Comparison of ENCODE assay signal across 22 mouse cellular contexts in genomic region chr5:148108314-148108713, GRCm38 (mm10).
DNase-seq lines count a peak whose midpoint lies in the region; ATAC-seq lines count a peak whose summit lies in the region.
"Had no signal": no experiment of that assay in that cellular context is flagged by ENCODE, and none has a peak within 500 bp of the region (broad histone marks: within the 10 kb centered on the region; RNA-seq: fewer than 3 reads in every experiment).

No protein-coding gene starts in this region.

- 44% methylated on average over 9 of the region's 9 CpGs for WGBS in forebrain, embryonic 13.5 days
- WGBS in forebrain, embryonic 14.5 days: 50% methylated on average over 9 of the region's 9 CpGs
- WGBS in hindbrain, embryonic 14.5 days: 26% methylated on average over 9 of the region's 9 CpGs
- WGBS in midbrain, embryonic 15.5 days: 17% methylated on average over 9 of the region's 9 CpGs
- 56% methylated on average over 9 of the region's 9 CpGs for WGBS in liver, embryonic 11.5 days

- no peaks in the 10 kb centered on the region for H3K9me3 ChIP-seq in forebrain, embryonic 13.5 days (replicated peaks)
- H3K9me3 ChIP-seq in forebrain, embryonic 14.5 days (replicated peaks; ENCODE audit: control insufficient read depth, low read length): no peaks in the 10 kb centered on the region
- no peaks in the 10 kb centered on the region for H3K9me3 ChIP-seq in hindbrain, embryonic 14.5 days (ENCODE audit: control insufficient read depth, low read length)
- no peaks in the 10 kb centered on the region for H3K9me3 ChIP-seq in midbrain, embryonic 15.5 days
- no peaks in the 10 kb centered on the region for H3K9me3 ChIP-seq in liver, embryonic 11.5 days (ENCODE audit: control insufficient read depth, low read length)
- H3K9me3 ChIP-seq: embryonic facial prominence, embryonic 15.5 days had no signal

- H3K36me3 ChIP-seq in forebrain, embryonic 13.5 days (ENCODE audit: poor library complexity, severe bottlenecking): no peaks in the 10 kb centered on the region
- H3K36me3 ChIP-seq in forebrain, embryonic 14.5 days (ENCODE audit: control insufficient read depth, insufficient read depth, low read length): no peaks in the 10 kb centered on the region
- no peaks in the 10 kb centered on the region for H3K36me3 ChIP-seq in hindbrain, embryonic 14.5 days (replicated peaks; ENCODE audit: control insufficient read depth, insufficient read depth)
- no peaks in the 10 kb centered on the region for H3K36me3 ChIP-seq in midbrain, embryonic 15.5 days (replicated peaks)
- H3K36me3 ChIP-seq in liver, embryonic 11.5 days (ENCODE audit: control insufficient read depth, insufficient read depth, low read length): no peaks in the 10 kb centered on the region
- H3K36me3 ChIP-seq: embryonic facial prominence, embryonic 15.5 days had no signal

- no peak for DNase-seq in forebrain, embryonic 14.5 days (ENCODE audit: low spot score)
- no peak for DNase-seq in hindbrain, embryonic 14.5 days (ENCODE audit: low spot score)
- DNase-seq in retina, postnatal 1 day: peak; percentile 53
- DNase-seq in liver, embryonic 11.5 days (ENCODE audit: low spot score): no peak
- DNase-seq: adrenal gland, postnatal 14 days; B cell, adult 2 months; cerebellum, adult 9-10 months; gastrocnemius, postnatal 14 days; heart, postnatal 36 days; layer of hippocampus, postnatal 36 days; left cerebral cortex, postnatal 4 days; lung, adult 2 months; lung, postnatal 36 days; right cerebral cortex, adult 18-20 months; thymus, postnatal 4 days had no signal

- H3K9ac ChIP-seq in forebrain, embryonic 13.5 days: no peak overlapping the region
- no peak overlapping the region for H3K9ac ChIP-seq in forebrain, embryonic 14.5 days (ENCODE audit: low read length)
- H3K9ac ChIP-seq in hindbrain, embryonic 14.5 days: peak overlapping the region; percentile 33
- H3K9ac ChIP-seq in midbrain, embryonic 15.5 days: no peak overlapping the region
- H3K9ac ChIP-seq in liver, embryonic 11.5 days (ENCODE audit: low read depth, low read length): no peak overlapping the region
- H3K9ac ChIP-seq: embryonic facial prominence, embryonic 15.5 days had no signal

- peak overlapping the region; percentile 1; the same call in 1 of the 2 replicates for H3K27ac ChIP-seq in forebrain, embryonic 13.5 days
- no peak overlapping the region for H3K27ac ChIP-seq in forebrain, embryonic 14.5 days (ENCODE audit: low read depth, low read length)
- H3K27ac ChIP-seq in hindbrain, embryonic 14.5 days: peak overlapping the region; percentile 79
- H3K27ac ChIP-seq in midbrain, embryonic 15.5 days: peak overlapping the region; percentile 62; the same call in 1 of the 2 replicates
- H3K27ac ChIP-seq in liver, embryonic 11.5 days (ENCODE audit: low read depth, low read length): no peak overlapping the region
- H3K27ac ChIP-seq: embryonic facial prominence, embryonic 15.5 days; kidney, postnatal 0 days had no signal

- no peaks in the 10 kb centered on the region for H3K27me3 ChIP-seq in forebrain, embryonic 13.5 days
- H3K27me3 ChIP-seq in forebrain, embryonic 14.5 days (replicated peaks; ENCODE audit: control insufficient read depth, insufficient read depth, low read length): no peaks in the 10 kb centered on the region
- H3K27me3 ChIP-seq in hindbrain, embryonic 14.5 days (ENCODE audit: control insufficient read depth, insufficient read depth, low read length): no peaks in the 10 kb centered on the region
- H3K27me3 ChIP-seq in midbrain, embryonic 15.5 days (replicated peaks): no peaks in the 10 kb centered on the region
- H3K27me3 ChIP-seq in liver, embryonic 11.5 days (replicated peaks; ENCODE audit: control insufficient read depth, insufficient read depth, low read length): no peaks in the 10 kb centered on the region
- H3K27me3 ChIP-seq: embryonic facial prominence, embryonic 15.5 days had no signal

- no peak overlapping the region for H3K4me3 ChIP-seq in forebrain, embryonic 13.5 days
- no peak overlapping the region for H3K4me3 ChIP-seq in forebrain, embryonic 14.5 days (ENCODE audit: low read depth, low read length)
- no peak overlapping the region for H3K4me3 ChIP-seq in hindbrain, embryonic 14.5 days (replicated peaks; ENCODE audit: low read length)
- no peak overlapping the region for H3K4me3 ChIP-seq in midbrain, embryonic 15.5 days
- no peak overlapping the region for H3K4me3 ChIP-seq in liver, embryonic 11.5 days (ENCODE audit: low read depth, low read length)
- H3K4me3 ChIP-seq: embryonic facial prominence, embryonic 15.5 days had no signal

- ATAC-seq in forebrain, embryonic 13.5 days: peak; percentile 51; the same call in 1 of the 2 replicates
- ATAC-seq in forebrain, embryonic 14.5 days: no peak
- no peak for ATAC-seq in hindbrain, embryonic 14.5 days (ENCODE audit: low FRiP score)
- ATAC-seq in midbrain, embryonic 15.5 days (replicated peaks): 0 out of 2 replicates have a peak, but pooled peaks have one; percentile 17
- ATAC-seq in cerebellum, adult (ENCODE audit: insufficient number of reproducible peaks, low FRiP score, low TSS enrichment): no peak
- ATAC-seq in liver, embryonic 11.5 days (replicated peaks; ENCODE audit: low FRiP score): no peak
- ATAC-seq: intestine, embryonic 16.5 days had no signal

- H3K4me1 ChIP-seq in forebrain, embryonic 13.5 days: 0 out of 2 replicates have a peak, but pooled peaks cover 4% of the 10 kb centered on the region
- no peaks in the 10 kb centered on the region for H3K4me1 ChIP-seq in forebrain, embryonic 14.5 days (ENCODE audit: control insufficient read depth, insufficient read depth, low read length)
- H3K4me1 ChIP-seq in hindbrain, embryonic 14.5 days (replicated peaks; ENCODE audit: control insufficient read depth, insufficient read depth, low read length): peaks cover 14% of the 10 kb centered on the region
- peaks cover 9% of the 10 kb centered on the region for H3K4me1 ChIP-seq in midbrain, embryonic 15.5 days
- H3K4me1 ChIP-seq in liver, embryonic 11.5 days (replicated peaks; ENCODE audit: control insufficient read depth, insufficient read depth, low read length): no peaks in the 10 kb centered on the region
- H3K4me1 ChIP-seq: embryonic facial prominence, embryonic 15.5 days had no signal

- no peak overlapping the region for H3K4me2 ChIP-seq in forebrain, embryonic 13.5 days
- H3K4me2 ChIP-seq in forebrain, embryonic 14.5 days (ENCODE audit: low read length): no peak overlapping the region
- 0 out of 2 replicates have a peak overlapping the region, but pooled peaks have one; percentile 11 for H3K4me2 ChIP-seq in hindbrain, embryonic 14.5 days (replicated peaks)
- H3K4me2 ChIP-seq in midbrain, embryonic 15.5 days: peak overlapping the region; percentile 19; the same call in 1 of the 2 replicates
- no peak overlapping the region for H3K4me2 ChIP-seq in liver, embryonic 11.5 days
- H3K4me2 ChIP-seq: embryonic facial prominence, embryonic 15.5 days; heart, embryonic 11.5 days had no signal

Comparison
In these comparisons a context has a peak if more than half of its experiments do, and no peak if none do; other contexts are left out.
1. ATAC-seq: peak in forebrain, embryonic 13.5 days (single experiment) and midbrain, embryonic 15.5 days (single experiment); none in forebrain, embryonic 14.5 days (single experiment), hindbrain, embryonic 14.5 days (single experiment), cerebellum, adult (single experiment) and liver, embryonic 11.5 days (single experiment).
2. H3K27ac ChIP-seq: peak in forebrain, embryonic 13.5 days (single experiment), hindbrain, embryonic 14.5 days (single experiment) and midbrain, embryonic 15.5 days (single experiment); none in forebrain, embryonic 14.5 days (single experiment) and liver, embryonic 11.5 days (single experiment).
3. H3K4me2 ChIP-seq: peak in hindbrain, embryonic 14.5 days (single experiment) and midbrain, embryonic 15.5 days (single experiment); none in forebrain, embryonic 13.5 days (single experiment), forebrain, embryonic 14.5 days (single experiment) and liver, embryonic 11.5 days (single experiment).